Mouse (Mus musculus): ENCODE data around the gene Gnai2. TPM values are rescaled to one million over a fixed set of nuclear protein-coding genes. Genes with fewer than 3 reads are reported as not detected.

The Gnai2 gene
- polyA plus RNA-seq, 1 experiment from 2014 or later: 334 TPM

DNA sequence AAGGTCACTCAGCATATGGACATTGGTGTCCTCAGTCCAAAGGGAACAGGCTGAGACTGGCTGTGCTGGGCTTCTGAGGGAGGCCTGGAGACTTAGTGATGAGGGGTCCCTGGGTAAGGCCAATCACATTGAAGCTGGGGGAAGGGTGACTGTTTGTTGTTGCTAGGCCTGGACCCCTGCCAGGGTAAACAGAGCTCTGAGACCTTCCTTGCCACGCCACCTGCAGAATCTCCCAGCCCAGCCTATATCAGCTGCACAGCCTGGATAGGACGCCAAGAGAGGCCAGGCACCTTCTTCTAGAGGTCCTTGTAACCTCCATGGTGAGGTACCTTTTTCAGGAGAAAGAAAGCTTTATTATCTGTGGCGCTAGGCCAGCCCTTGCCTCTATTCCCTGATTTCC is 33.7 kb upstream of the Gnai2 start:
- Histone ChIP-seq H3K4me1 (replicated peaks) (peaks cover 23% of the 10 kb centered on the region), H3K9me3 (no peaks in the 10 kb centered on the region), H3K36me3 (no peaks in the 10 kb centered on the region), H3K9ac (no peak overlapping the region), H3K27ac (no peak overlapping the region), H3K27me3 (replicated peaks) (peaks cover 12% of the 10 kb centered on the region), H3K4me3 (replicated peaks) (no peak overlapping the region), H3K4me2 (replicated peaks) (no peak overlapping the region)
- ATAC-seq: 0 out of 2 replicates have a peak, but pooled peaks have one; percentile 31
- WGBS: 71% methylated on average over 3 of the region's 3 CpGs

DNA sequence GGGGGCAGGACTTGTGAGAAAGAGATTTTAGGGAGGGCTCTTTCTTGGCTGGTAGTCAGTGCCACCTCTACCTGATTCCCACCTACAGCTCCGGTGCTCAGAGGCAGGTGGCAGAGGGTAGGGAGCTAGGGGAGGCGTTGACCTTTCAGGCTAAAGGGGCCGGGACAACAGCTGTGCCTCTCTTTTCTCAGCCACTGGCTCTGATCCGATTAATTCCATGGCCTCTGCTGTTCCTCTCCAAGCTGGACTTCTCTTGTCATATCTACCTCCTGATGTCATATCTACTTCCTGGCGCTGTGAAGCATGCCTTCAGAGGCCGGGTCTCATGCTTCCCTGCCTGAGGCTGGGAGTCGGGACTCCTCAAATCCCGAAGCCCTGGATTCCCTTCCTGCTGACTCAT is 32.8 kb upstream of the Gnai2 start:
- peaks cover 12% of the 10 kb centered on the region for H3K27me3 ChIP-seq (replicated peaks)
- no peaks in the 10 kb centered on the region for H3K9me3 ChIP-seq
- H3K9ac ChIP-seq: no peak overlapping the region
- no peaks in the 10 kb centered on the region for H3K36me3 ChIP-seq
- H3K4me1 ChIP-seq (replicated peaks): peaks cover 23% of the 10 kb centered on the region
- H3K27ac ChIP-seq: no peak overlapping the region
- WGBS: 52% methylated on average over 8 of the region's 8 CpGs
- H3K4me2 ChIP-seq (replicated peaks): peak overlapping the region; percentile 97
- ATAC-seq: 0 out of 2 replicates have a peak, but pooled peaks have one; percentile 16
- no peak overlapping the region for H3K4me3 ChIP-seq (replicated peaks)

DNA sequence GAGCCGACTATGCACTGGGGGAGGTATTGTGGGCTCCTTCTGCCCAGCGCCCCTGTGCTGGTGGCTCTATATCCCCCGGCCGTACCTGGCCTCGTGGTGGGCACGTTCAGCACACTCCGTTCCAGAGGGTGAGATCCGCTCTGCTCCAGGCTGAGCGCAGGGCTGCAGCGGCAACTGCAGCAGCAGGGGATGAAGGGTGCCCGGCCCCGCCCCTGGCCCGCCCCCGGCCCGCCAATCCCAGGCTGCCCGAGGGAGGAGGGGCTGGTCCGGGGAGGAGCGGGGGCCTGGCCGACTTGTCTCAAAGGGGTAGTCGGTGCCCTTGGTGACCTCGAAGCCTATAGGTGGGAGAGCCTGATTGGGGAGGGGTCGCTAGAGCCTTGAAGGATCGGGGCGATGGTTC is 32.1 kb upstream of the Gnai2 start:
- under 1% methylated on average over 24 of the region's 24 CpGs for WGBS
- peak; percentile 90 for ATAC-seq
- H3K27ac ChIP-seq: no peak overlapping the region

DNA sequence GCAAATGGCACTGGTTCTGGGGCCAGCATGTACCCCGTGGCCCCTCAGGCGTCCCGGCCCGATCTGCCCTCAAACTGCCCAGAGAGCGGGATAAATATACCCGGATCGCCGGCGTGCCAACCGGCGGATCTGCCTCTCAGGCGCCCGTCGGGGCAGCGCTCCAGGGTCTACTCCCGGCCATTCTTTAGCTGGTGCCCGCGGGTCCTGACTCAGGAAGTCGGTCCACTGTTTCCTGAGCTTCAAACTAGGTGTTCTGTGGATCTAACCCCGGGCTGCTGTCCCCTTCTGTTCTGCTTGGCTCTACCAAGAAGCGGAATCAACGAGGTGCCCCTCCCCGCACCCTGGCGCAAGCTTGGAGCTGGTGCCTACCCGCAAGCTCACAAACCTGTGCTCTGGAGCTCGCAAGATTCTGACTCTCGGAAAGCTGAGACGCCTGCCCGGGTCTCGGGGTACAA is 31.6 kb upstream of the Gnai2 start:
- H3K27ac ChIP-seq: no peak overlapping the region
- peaks cover 23% of the 10 kb centered on the region for H3K4me1 ChIP-seq (replicated peaks)
- H3K4me2 ChIP-seq (replicated peaks): peak overlapping the region; percentile 97
- WGBS: under 1% methylated on average over 30 of the region's 30 CpGs
- no peaks in the 10 kb centered on the region for H3K9me3 ChIP-seq
- no peaks in the 10 kb centered on the region for H3K36me3 ChIP-seq
- H3K27me3 ChIP-seq (replicated peaks): peaks cover 12% of the 10 kb centered on the region
- peak; percentile 11; the same call in 1 of the 2 replicates for ATAC-seq
- H3K9ac ChIP-seq: peak overlapping the region; percentile 53
- peak overlapping the region; percentile 43 for H3K4me3 ChIP-seq (replicated peaks)

More for the DNA sequence above, 32.1 kb upstream of the Gnai2 start:
- Histone ChIP-seq H3K9ac (peak overlapping the region; percentile 53), H3K4me1 (replicated peaks) (peaks cover 23% of the 10 kb centered on the region), H3K36me3 (no peaks in the 10 kb centered on the region), H3K4me3 (replicated peaks) (peak overlapping the region; percentile 43), H3K9me3 (no peaks in the 10 kb centered on the region), H3K27me3 (replicated peaks) (peaks cover 12% of the 10 kb centered on the region), H3K4me2 (replicated peaks) (peak overlapping the region; percentile 97)

DNA sequence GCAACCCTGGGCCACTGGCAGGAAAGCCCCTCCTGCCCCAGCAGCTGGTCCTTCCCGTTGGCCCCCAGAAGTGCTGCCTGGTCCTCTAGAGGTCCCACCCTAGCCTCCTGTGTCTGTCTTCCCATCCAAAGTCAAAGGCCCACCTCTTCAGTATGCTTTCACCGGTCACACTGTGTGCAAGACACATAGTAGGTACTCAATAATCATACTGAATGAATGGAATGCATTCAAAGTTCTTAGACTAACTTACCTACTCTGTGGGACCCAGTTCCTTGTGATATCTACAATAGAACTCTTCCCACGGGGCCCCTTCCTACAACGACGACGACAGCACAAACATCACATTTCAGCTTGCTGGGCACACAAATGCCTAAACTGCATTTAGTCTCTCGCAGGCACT is 30.1 kb upstream of the Gnai2 start:
- H3K27me3 ChIP-seq (replicated peaks): peaks cover 12% of the 10 kb centered on the region
- no peaks in the 10 kb centered on the region for H3K9me3 ChIP-seq
- H3K4me1 ChIP-seq (replicated peaks): peaks cover 23% of the 10 kb centered on the region
- no peak overlapping the region for H3K9ac ChIP-seq
- no peaks in the 10 kb centered on the region for H3K36me3 ChIP-seq
- no peak for ATAC-seq
- WGBS: 81% methylated on average over 7 of the region's 7 CpGs
- H3K4me2 ChIP-seq (replicated peaks): peak overlapping the region; percentile 97; the same call in 1 of the 2 replicates
- no peak overlapping the region for H3K4me3 ChIP-seq (replicated peaks)
- H3K27ac ChIP-seq: no peak overlapping the region

DNA sequence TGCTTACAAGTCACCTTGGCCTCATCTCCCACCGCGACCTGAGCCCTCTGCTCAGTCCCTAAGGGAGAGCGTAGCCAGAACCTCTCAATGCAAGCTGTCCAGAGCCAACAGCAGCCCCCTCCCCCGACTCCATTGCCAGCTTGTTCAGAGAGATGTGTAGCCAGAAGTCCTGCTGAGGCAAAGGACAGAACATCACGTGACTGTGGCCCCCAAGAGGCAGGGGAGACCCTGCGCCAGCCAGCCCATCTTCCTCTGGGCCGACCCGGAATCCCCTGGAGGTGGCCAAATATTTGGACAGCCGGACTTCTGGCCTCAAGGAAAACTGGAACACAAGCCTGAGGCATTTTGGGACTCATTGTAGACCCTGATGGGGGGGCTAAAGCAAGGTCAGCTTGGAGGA is 28.4 kb upstream of the Gnai2 start:
- no peak overlapping the region for H3K4me2 ChIP-seq (replicated peaks)
- H3K27me3 ChIP-seq (replicated peaks): peaks cover 12% of the 10 kb centered on the region
- H3K9ac ChIP-seq: no peak overlapping the region
- ATAC-seq: no peak
- peaks cover 21% of the 10 kb centered on the region for H3K4me1 ChIP-seq (replicated peaks)
- 62% methylated on average over 9 of the region's 9 CpGs for WGBS
- H3K9me3 ChIP-seq: no peaks in the 10 kb centered on the region
- no peak overlapping the region for H3K4me3 ChIP-seq (replicated peaks)
- no peak overlapping the region for H3K27ac ChIP-seq
- H3K36me3 ChIP-seq: no peaks in the 10 kb centered on the region

DNA sequence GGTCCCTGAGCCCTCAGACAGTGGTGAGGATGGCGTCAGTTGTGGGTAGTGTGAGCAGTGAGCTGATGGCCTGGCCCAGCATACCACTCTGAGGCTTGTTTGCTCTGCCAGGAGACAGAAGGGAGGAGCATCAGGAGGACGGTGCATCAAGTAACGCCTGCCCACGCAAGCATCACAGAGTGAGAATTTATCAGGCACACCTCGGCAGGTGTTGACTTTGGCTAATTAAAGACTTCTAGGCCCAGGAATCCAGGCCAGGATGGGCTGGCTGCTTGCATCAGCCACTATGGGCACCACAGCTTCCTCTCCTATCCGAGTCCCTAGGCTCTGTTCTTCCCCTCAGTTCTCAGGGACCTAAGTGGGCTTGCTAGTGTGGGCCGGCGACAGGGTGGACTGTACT is 27.2 kb upstream of the Gnai2 start:
- Histone ChIP-seq H3K4me1 (replicated peaks) (peaks cover 11% of the 10 kb centered on the region), H3K9ac (no peak overlapping the region), H3K27ac (no peak overlapping the region), H3K36me3 (no peaks in the 10 kb centered on the region), H3K27me3 (replicated peaks) (peaks cover 8% of the 10 kb centered on the region), H3K9me3 (no peaks in the 10 kb centered on the region), H3K4me3 (replicated peaks) (no peak overlapping the region), H3K4me2 (replicated peaks) (no peak overlapping the region)
- ATAC-seq: no peak
- 73% methylated on average over 8 of the region's 8 CpGs for WGBS

DNA sequence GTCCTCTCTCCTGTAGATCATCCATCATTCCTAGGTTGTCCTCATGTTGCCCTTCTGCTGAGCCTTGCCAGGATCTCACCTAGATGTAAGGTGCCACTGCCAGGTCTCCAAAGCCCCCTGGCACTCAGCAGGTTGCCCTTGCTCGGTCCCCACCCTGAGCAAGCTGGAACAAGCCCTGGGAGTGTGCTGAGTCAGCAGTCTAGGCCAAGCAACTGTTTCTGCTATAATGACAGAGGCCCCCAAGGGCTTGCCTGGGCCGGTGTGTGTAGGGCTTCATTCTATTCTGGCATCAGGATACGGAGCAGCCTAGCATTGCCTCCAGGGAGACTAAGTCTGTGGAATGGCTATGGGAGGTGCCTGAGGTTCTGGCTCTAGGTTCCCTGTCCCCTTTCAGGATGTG is 25.6 kb upstream of the Gnai2 start:
- no peak for ATAC-seq
- WGBS: 69% methylated on average over 3 of the region's 3 CpGs
- Histone ChIP-seq H3K36me3 (no peaks in the 10 kb centered on the region), H3K27ac (no peak overlapping the region), H3K4me1 (replicated peaks) (no peaks in the 10 kb centered on the region), H3K9me3 (no peaks in the 10 kb centered on the region), H3K9ac (no peak overlapping the region), H3K4me3 (replicated peaks) (no peak overlapping the region), H3K27me3 (replicated peaks) (no peaks in the 10 kb centered on the region; the same call in 1 of the 2 replicates), H3K4me2 (replicated peaks) (no peak overlapping the region)

DNA sequence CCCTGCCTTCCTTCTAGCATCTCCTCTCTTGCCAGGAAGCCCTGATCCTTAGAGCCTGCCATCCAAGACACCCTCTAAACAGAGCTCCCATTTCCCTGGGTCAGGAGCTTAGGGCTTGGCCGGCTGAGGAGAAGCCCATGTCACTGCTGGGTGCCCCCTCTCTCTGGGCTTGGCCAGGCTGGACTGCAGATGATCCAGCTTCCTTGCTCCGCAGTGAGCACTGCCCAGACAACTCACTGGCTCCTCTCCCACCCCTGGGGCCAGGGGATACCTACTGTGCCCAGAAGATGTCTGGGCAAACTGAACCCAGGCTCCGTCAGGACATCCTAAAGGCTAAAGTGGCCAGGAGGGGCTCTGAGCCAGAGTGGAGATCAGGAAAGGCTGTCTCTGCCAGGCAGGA is 24.8 kb upstream of the Gnai2 start:
- Histone ChIP-seq H3K4me2 (replicated peaks) (no peak overlapping the region), H3K9me3 (no peaks in the 10 kb centered on the region), H3K27me3 (replicated peaks) (no peaks in the 10 kb centered on the region), H3K27ac (no peak overlapping the region), H3K36me3 (no peaks in the 10 kb centered on the region), H3K9ac (no peak overlapping the region), H3K4me3 (replicated peaks) (no peak overlapping the region), H3K4me1 (replicated peaks) (0 out of 2 replicates have a peak, but pooled peaks cover 2% of the 10 kb centered on the region)
- 85% methylated on average over 3 of the region's 3 CpGs for WGBS
- ATAC-seq: no peak

DNA sequence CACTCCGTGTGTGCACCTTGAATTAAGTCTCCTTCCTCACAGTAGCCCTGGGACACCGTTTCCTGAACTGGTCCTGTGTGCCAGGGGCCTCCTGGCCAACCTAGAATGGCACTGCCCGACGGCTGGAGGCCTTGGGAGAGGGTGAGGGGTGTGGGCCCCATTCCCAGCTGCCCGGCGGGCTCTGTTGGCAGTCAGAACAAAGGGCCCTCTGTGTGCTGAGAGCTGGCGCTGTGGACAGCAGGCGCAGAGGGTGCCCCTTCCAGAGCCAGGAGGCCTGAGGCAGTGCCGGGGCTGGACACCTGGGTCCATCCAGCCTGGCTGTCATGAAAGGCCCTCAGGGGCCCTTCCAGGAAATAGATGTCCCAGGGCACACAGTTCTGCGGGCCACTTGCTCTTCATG is 24.4 kb upstream of the Gnai2 start:
- Histone ChIP-seq H3K27ac (no peak overlapping the region), H3K4me1 (replicated peaks) (0 out of 2 replicates have a peak, but pooled peaks cover 2% of the 10 kb centered on the region), H3K27me3 (replicated peaks) (no peaks in the 10 kb centered on the region), H3K4me3 (replicated peaks) (no peak overlapping the region), H3K9me3 (no peaks in the 10 kb centered on the region), H3K4me2 (replicated peaks) (no peak overlapping the region), H3K9ac (no peak overlapping the region), H3K36me3 (no peaks in the 10 kb centered on the region)
- peak; percentile 31; the same call in 1 of the 2 replicates for ATAC-seq
- 75% methylated on average over 10 of the region's 10 CpGs for WGBS

DNA sequence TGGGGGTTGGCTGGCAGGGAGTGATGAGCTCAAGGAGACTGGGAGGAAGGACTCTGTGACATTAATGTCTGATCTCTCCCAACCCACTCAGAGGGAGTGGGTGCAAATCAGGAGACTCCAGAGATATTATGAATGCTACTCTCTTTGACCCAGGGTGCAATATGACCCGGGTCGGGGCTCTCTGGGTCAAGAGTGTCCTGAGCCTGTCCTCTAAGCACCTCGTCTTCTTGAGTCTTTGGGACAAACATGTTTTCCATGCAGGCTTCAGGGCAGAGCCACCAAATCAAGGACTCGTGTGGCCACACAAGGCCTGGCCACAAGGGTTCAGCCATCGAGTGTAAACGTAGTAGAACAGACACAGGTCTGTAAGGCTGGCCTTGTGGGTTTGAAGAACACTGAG is 22.9 kb upstream of the Gnai2 start:
- no peaks in the 10 kb centered on the region for H3K36me3 ChIP-seq
- no peak overlapping the region for H3K4me3 ChIP-seq (replicated peaks)
- H3K27me3 ChIP-seq (replicated peaks): no peaks in the 10 kb centered on the region
- no peak overlapping the region for H3K27ac ChIP-seq
- no peak for ATAC-seq
- no peaks in the 10 kb centered on the region for H3K9me3 ChIP-seq
- H3K4me2 ChIP-seq (replicated peaks): no peak overlapping the region
- H3K9ac ChIP-seq: no peak overlapping the region
- 92% methylated on average over 6 of the region's 6 CpGs for WGBS
- peaks cover 2% of the 10 kb centered on the region; the same call in 1 of the 2 replicates for H3K4me1 ChIP-seq (replicated peaks)

DNA sequence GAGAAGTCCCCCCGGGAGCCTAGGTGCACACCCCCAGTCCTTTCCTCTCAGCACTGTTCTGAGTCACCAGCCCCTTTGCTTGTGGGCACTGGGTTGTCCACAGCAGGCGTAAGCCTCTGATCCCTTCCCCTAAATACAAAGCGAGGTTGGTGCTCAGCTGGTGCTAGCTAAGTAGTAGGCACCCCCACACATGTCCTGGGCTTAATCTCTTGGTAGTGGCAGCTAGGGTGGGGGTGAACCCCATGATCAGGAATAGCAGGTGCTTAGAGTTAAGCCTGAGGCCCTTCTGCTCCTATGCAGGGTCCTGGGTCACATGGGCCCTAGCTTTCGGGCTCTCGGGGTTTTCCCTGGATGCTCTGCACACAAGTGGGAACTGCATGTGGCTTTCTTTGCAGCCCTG is 22.0 kb upstream of the Gnai2 start:
- Histone ChIP-seq H3K27me3 (replicated peaks) (no peaks in the 10 kb centered on the region), H3K9ac (no peak overlapping the region), H3K36me3 (no peaks in the 10 kb centered on the region), H3K9me3 (no peaks in the 10 kb centered on the region), H3K4me1 (replicated peaks) (peaks cover 2% of the 10 kb centered on the region; the same call in 1 of the 2 replicates), H3K4me2 (replicated peaks) (no peak overlapping the region), H3K27ac (no peak overlapping the region), H3K4me3 (replicated peaks) (no peak overlapping the region)
- no peak for ATAC-seq
- WGBS: 86% methylated on average over 5 of the region's 5 CpGs

DNA sequence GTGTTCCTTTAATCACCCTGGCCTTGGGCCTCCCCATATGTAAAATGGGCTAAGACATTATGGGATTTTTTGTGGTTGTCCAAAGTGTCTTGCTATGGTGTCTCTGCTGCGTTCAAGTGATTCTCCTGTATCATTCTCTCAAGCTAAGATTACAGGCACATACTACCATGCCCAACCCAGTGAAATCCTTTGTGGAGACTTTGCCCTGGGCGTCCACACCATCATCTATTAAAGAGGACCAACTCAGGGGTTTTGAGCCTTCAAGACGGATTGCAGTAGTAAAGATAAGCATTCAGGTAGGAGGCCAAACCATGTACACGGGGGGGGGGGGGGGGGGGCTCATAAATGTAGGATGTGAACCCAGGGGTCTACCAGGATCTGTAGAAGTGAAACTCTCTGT is 19.4 kb upstream of the Gnai2 start:
- no peaks in the 10 kb centered on the region for H3K27me3 ChIP-seq (replicated peaks)
- no peak overlapping the region for H3K27ac ChIP-seq
- H3K4me1 ChIP-seq (replicated peaks): peaks cover 4% of the 10 kb centered on the region
- H3K36me3 ChIP-seq: no peaks in the 10 kb centered on the region
- 60% methylated on average over 4 of the region's 4 CpGs for WGBS
- H3K9ac ChIP-seq: no peak overlapping the region
- ATAC-seq: peak; percentile 55
- no peak overlapping the region for H3K4me2 ChIP-seq (replicated peaks)
- H3K9me3 ChIP-seq: no peaks in the 10 kb centered on the region
- H3K4me3 ChIP-seq (replicated peaks): no peak overlapping the region
